Mouse (Mus musculus) embryo, embryonic 10.5 days (tissue): ENCODE measurements around the gene 4930447F04Rik.

Source experiments
- DNase-seq: peaks from one replicate; pipeline ENCODE4 v3.0.0-alpha.2; 2015; ENCODE audit warnings: low spot score

4930447F04Rik gene

GRCm38 (mm10) chrX:66304124-66304523 is at the start of gene 4930447F04Rik:
4930447F04Rik (minus strand) TSS chrX:66304224.
- no peak for DNase-seq
